Mouse (Mus musculus): Measurements from ENCODE around the gene Rasgrp3. TPM values are rescaled to one million over a fixed set of nuclear protein-coding genes. Genes with fewer than 3 reads are reported as not detected.
A peak's percentile ranks its signal among the peaks of the same experiment; 100 is the strongest.

Gene Rasgrp3
- total RNA-seq (2014; rRNA removed) (8.1 and 9.3 TPM in 2 replicates), polyA plus RNA-seq (2015; fragmentation: Nextera tagmentation; extraction: Ambion mirVana) (3.2 and 4.8 TPM in 2 replicates)

- WGBS = 71% methylated on average over 6 of the region's 6 CpGs
- H3K36me3 ChIP-seq (ENCODE audit: insufficient read depth, low read length) = no peaks in the 10 kb centered on the region
- no peak within 1 kb of the TSS for H3K27ac ChIP-seq (ENCODE audit: low read depth, low read length)
- no peak within 1 kb of the TSS for H3K4me2 ChIP-seq (ENCODE audit: low read depth, low read length, poor library complexity, severe bottlenecking)
- peak within 1 kb of the TSS; percentile 5; the same call in 1 of the 2 replicates for H3K4me3 ChIP-seq (ENCODE audit: low read depth, low read length)
- no peak for ATAC-seq (ENCODE audit: low FRiP score)
- no peaks in the 10 kb centered on the region for H3K4me1 ChIP-seq (ENCODE audit: insufficient read depth, low read length)
- no peaks in the 10 kb centered on the region for H3K27me3 ChIP-seq (ENCODE audit: insufficient read depth, low read length)
- no peak for DNase-seq (ENCODE audit: low spot score)
- no peak for TF ChIP-seq CTCF (IDR thresholded peaks at IDR 0.05)
- H3K9me3 ChIP-seq (ENCODE audit: low read length) = no peaks in the 10 kb centered on the region
- H3K9ac ChIP-seq (replicated peaks; ENCODE audit: low read length, poor library complexity, severe bottlenecking) = no peak within 1 kb of the TSS
These were observed at the start of gene Rasgrp3 for GRCm38 (mm10) chr17:75435599-75435998. Rasgrp3 (plus strand) TSS chr17:75435896.

- no peak for ATAC-seq (ENCODE audit: low FRiP score)
- no peaks in the 10 kb centered on the region for H3K36me3 ChIP-seq (ENCODE audit: insufficient read depth, low read length)
These were observed 47.3 kb upstream of the Rasgrp3 start for GRCm38 (mm10) chr17:75388402-75388801.

DNA sequence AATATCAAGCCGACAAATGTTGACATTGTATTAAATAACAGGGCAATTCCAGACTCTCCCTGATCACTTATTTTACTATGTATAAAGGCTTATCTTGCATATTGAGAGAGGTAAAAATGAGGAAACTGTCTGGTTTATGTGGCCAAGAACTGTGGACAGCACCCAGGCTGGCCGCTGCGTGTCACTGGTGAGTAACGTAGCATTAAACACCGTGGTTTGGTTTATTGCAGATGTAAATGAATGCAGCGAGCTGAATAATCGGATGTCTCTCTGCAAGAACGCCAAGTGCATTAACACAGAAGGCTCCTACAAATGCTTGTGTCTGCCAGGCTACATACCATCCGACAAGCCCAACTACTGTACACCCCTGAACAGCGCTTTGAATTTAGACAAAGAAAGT lies 45.6 kb upstream of the Rasgrp3 start:
- 75% methylated on average over 10 of the region's 10 CpGs for WGBS
- Histone ChIP-seq H3K4me1 (ENCODE audit: insufficient read depth, low read length) (no peaks in the 10 kb centered on the region), H3K9ac (replicated peaks; ENCODE audit: low read length, poor library complexity, severe bottlenecking) (no peak overlapping the region), H3K36me3 (ENCODE audit: insufficient read depth, low read length) (no peaks in the 10 kb centered on the region), H3K9me3 (ENCODE audit: low read length) (no peaks in the 10 kb centered on the region), H3K27ac (ENCODE audit: low read depth, low read length) (no peak overlapping the region), H3K4me3 (ENCODE audit: low read depth, low read length) (no peak overlapping the region), H3K27me3 (ENCODE audit: insufficient read depth, low read length) (no peaks in the 10 kb centered on the region), H3K4me2 (ENCODE audit: low read depth, low read length, poor library complexity, severe bottlenecking) (no peak overlapping the region)
- peak; percentile 41 for TF ChIP-seq CTCF (IDR thresholded peaks at IDR 0.05)
- ATAC-seq (ENCODE audit: low FRiP score) (no peak), DNase-seq (ENCODE audit: low spot score) (peak; percentile 26)

More at GRCm38 (mm10) chr17:75388402-75388801, 47.3 kb upstream of the Rasgrp3 start:
- TF ChIP-seq CTCF (IDR thresholded peaks at IDR 0.05) = no peak
- H3K9ac ChIP-seq (replicated peaks; ENCODE audit: low read length, poor library complexity, severe bottlenecking) = no peak overlapping the region
- H3K4me1 ChIP-seq (ENCODE audit: insufficient read depth, low read length) = no peaks in the 10 kb centered on the region
- H3K4me3 ChIP-seq (ENCODE audit: low read depth, low read length) = no peak overlapping the region
- DNase-seq (ENCODE audit: low spot score) = no peak
- no peaks in the 10 kb centered on the region for H3K27me3 ChIP-seq (ENCODE audit: insufficient read depth, low read length)
- H3K4me2 ChIP-seq (ENCODE audit: low read depth, low read length, poor library complexity, severe bottlenecking) = no peak overlapping the region
- no peak overlapping the region for H3K27ac ChIP-seq (ENCODE audit: low read depth, low read length)
- H3K9me3 ChIP-seq (ENCODE audit: low read length) = no peaks in the 10 kb centered on the region
- WGBS = 77% methylated on average over 4 of the region's 4 CpGs

DNA sequence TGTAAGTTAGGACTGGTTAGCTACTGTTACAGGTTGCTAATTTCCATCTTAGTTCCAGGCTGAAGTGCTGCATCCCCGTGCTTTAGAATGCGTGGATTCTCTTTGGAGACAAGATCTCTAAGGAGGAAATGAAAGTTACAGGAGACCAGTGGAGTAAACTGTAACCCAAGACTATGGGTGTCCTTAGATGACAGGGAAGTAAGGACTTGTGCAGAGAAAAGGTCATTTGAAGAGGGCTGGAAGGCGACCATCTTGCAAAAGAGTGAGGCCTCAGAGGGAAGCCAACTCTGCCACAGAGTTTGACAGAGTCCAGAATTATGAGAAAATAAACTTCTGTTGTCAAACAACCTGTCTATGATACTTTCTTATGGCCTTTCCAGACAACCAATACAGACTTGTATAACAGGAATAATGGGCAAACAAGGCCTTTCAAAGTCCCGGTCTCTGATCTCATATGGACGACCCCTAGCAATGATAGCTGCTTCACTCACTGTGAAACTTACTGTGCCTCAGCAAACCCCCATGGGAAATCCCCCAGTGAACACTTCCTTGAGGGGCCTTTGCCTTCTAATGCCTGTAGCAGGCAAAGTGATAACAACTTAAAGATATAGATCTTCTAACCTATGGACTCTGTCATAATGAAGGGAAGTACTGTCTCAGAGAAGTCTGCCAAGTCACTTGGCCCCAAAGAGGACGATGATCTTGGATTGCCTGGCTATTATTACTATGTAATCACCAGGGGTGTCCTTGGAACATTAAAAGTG lies 44.1 kb upstream of the Rasgrp3 start:
- 88% methylated on average over 6 of the region's 6 CpGs for whole genome bisulfite sequencing
- Histone ChIP-seq H3K4me1 (ENCODE audit: insufficient read depth, low read length) (no peaks in the 10 kb centered on the region), H3K36me3 (ENCODE audit: insufficient read depth, low read length) (no peaks in the 10 kb centered on the region), H3K4me3 (ENCODE audit: low read depth, low read length) (no peak overlapping the region), H3K9ac (replicated peaks; ENCODE audit: low read length, poor library complexity, severe bottlenecking) (no peak overlapping the region), H3K27ac (ENCODE audit: low read depth, low read length) (no peak overlapping the region), H3K4me2 (ENCODE audit: low read depth, low read length, poor library complexity, severe bottlenecking) (no peak overlapping the region), H3K27me3 (ENCODE audit: insufficient read depth, low read length) (no peaks in the 10 kb centered on the region), H3K9me3 (ENCODE audit: low read length) (no peaks in the 10 kb centered on the region)
- DNase-seq (ENCODE audit: low spot score) = no peak
- TF ChIP-seq CTCF (IDR thresholded peaks at IDR 0.05) = no peak
- ATAC-seq (ENCODE audit: low FRiP score) = no peak

- no peaks in the 10 kb centered on the region for H3K27me3 ChIP-seq (ENCODE audit: insufficient read depth, low read length)
- no peak overlapping the region for H3K4me2 ChIP-seq (ENCODE audit: low read depth, low read length, poor library complexity, severe bottlenecking)
- no peaks in the 10 kb centered on the region for H3K4me1 ChIP-seq (ENCODE audit: insufficient read depth, low read length)
- H3K36me3 ChIP-seq (ENCODE audit: insufficient read depth, low read length) = no peaks in the 10 kb centered on the region
- DNase-seq (ENCODE audit: low spot score) (peak; percentile 54), ATAC-seq (ENCODE audit: low FRiP score) (no peak)
- 40% methylated on average over 4 of the region's 4 CpGs for WGBS
- H3K4me3 ChIP-seq (ENCODE audit: low read depth, low read length) = no peak overlapping the region
- H3K9me3 ChIP-seq (ENCODE audit: low read length) = no peaks in the 10 kb centered on the region
- peak; percentile 61 for TF ChIP-seq CTCF (IDR thresholded peaks at IDR 0.05)
- no peak overlapping the region for H3K9ac ChIP-seq (replicated peaks; ENCODE audit: low read length, poor library complexity, severe bottlenecking)
- H3K27ac ChIP-seq (ENCODE audit: low read depth, low read length) = no peak overlapping the region
These were observed 29.3 kb upstream of the Rasgrp3 start for GRCm38 (mm10) chr17:75406405-75406804.

GRCm38 (mm10) chr17:75416861-75417260 lies 18.8 kb upstream of the Rasgrp3 start:
- no peak for DNase-seq (ENCODE audit: low spot score)
- 85% methylated on average over 3 of the region's 3 CpGs for WGBS
- Histone ChIP-seq H3K9me3 (ENCODE audit: low read length) (no peaks in the 10 kb centered on the region), H3K36me3 (ENCODE audit: insufficient read depth, low read length) (no peaks in the 10 kb centered on the region), H3K27me3 (ENCODE audit: insufficient read depth, low read length) (no peaks in the 10 kb centered on the region), H3K4me3 (ENCODE audit: low read depth, low read length) (no peak overlapping the region), H3K4me1 (ENCODE audit: insufficient read depth, low read length) (no peaks in the 10 kb centered on the region), H3K27ac (ENCODE audit: low read depth, low read length) (no peak overlapping the region), H3K9ac (replicated peaks; ENCODE audit: low read length, poor library complexity, severe bottlenecking) (no peak overlapping the region), H3K4me2 (ENCODE audit: low read depth, low read length, poor library complexity, severe bottlenecking) (no peak overlapping the region)
- no peak for ATAC-seq (ENCODE audit: low FRiP score)
- TF ChIP-seq CTCF (IDR thresholded peaks at IDR 0.05) = no peak
